Mouse (Mus musculus): ENCODE data around the gene Ppt2. TPM values are rescaled to one million over a fixed set of nuclear protein-coding genes. Genes with fewer than 3 reads are reported as not detected.

The Ppt2 gene
- polyA plus RNA-seq, 1 experiment from 2014 or later, result 108 TPM

DNA sequence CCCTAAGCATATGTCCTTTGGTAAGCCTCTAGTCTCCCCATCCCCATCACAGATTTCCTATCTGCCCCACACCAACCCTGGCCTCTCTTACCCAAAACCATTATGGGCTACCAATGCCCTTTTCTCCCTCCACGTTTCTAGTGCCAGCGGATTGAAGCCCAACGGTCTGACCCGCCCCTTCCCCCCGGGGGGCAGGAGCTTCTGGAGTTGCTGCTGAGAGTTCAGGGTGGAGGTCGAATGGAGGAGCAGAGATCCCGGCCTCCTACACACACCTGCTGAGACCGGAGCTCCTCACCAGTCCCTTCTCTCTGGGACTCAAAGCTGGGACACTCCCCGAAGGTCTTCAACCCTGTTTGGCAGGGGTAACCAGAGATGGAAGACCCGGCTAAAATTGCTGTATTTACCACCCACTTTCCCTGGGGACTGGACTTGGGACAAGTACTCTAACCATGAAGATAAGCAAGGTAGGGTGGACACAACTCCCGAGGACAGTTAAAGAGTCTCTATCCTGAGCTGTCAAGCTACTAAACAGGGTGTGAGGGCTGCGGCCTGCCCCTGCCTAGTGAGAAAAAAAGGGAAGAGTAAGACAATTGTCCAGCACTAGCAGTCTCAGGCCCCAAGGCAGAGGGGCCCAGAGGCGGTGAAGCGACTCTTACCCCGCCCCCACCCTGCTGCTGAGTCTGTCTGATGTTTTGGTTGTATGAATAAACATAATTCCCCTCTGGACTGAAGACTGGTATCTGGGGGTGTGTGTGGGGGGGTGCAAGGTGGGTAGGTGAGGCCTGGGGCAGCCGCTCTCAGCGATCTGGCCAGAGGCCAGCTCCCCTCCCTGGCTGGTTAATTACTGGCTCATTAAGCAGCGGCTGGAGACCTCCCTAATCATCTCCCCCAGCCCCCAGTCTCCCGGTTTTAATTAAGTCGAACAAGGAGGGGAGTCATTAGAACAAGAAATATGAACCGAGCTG, 37.0 kb downstream of the Ppt2 start, which contains the start of gene Pbx2:
Gene Pbx2 (plus strand): TSS at position 238 of the 965 bp plus-strand sequence.
- H3K27me3 ChIP-seq, result no peaks in the 10 kb centered on the region
- ChIA-PET CTCF (no interaction called here), POLR2A (interaction anchor here (1.0 to 2.3 kb wide), 4 partner anchors 8 to 35 kb away, joined by 3 to 12 read pairs (median 4); partner anchors contain the start of gene Agpat1)
- in situ Hi-C loops (cut with MboI; ENCODE audit: low pct_unique_long_range_greater_than_20kb), result no loop called here
- ATAC-seq (no peak), DNase-seq (ENCODE audit: low read depth, low spot score) (no peak)
- no peak for TF ChIP-seq CTCF (IDR thresholded peaks at IDR 0.05)

DNA sequence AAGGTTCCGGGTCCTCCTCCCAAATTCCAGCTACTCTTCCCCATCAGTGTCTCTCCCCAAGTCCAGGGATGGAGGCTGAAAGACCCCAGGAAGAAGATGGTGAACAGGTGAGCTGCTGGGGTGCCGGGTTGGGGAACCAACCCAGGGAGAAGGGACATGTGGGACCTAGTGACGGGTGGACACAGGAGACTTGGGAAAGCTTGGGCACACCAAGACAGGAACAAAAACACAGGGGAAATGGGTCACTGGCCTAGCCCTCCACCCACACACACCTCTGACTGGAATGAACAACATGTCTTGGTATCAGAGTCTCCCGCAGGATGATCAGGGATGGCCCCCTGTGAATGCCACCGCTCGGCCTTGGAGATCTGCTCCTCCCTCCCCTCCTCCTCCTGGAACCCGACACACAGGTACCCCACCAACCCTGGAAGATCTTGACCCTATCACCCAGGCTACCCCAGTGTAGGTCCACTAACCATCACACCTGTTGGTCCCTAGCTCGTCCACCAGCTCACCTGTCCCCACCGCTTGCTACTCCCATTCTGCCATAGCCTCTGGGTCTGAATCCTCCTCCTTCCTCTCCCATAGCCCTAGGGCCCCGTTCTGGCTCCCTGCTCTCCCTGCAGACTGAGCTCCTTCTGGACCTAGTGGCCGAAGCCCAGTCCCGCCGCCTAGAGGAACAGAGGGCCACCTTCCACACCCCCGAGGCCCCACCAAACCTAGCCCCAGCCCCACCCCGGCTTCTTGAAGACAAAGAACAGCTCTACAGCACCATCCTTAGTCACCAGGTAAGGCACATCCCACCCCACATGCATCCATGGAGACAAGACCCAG, 37.9 kb downstream of the Ppt2 start:
- H3K27me3 ChIP-seq, result no peaks in the 10 kb centered on the region
- DNase-seq (ENCODE audit: low read depth, low spot score), result no peak
- ATAC-seq, result no peak
- ChIA-PET CTCF (interaction anchor here (1.1 kb wide), 1 partner anchor 9 kb away, joined by 3 read pairs; no protein-coding TSS in a partner anchor), POLR2A (interaction anchor here (1.0 to 2.3 kb wide), 4 partner anchors 9 to 34 kb away, joined by 3 to 12 read pairs (median 4); partner anchors contain the start of gene Agpat1)
- in situ Hi-C loops (cut with MboI; ENCODE audit: low pct_unique_long_range_greater_than_20kb), result no loop called here
- TF ChIP-seq CTCF (IDR thresholded peaks at IDR 0.05), result no peak

DNA sequence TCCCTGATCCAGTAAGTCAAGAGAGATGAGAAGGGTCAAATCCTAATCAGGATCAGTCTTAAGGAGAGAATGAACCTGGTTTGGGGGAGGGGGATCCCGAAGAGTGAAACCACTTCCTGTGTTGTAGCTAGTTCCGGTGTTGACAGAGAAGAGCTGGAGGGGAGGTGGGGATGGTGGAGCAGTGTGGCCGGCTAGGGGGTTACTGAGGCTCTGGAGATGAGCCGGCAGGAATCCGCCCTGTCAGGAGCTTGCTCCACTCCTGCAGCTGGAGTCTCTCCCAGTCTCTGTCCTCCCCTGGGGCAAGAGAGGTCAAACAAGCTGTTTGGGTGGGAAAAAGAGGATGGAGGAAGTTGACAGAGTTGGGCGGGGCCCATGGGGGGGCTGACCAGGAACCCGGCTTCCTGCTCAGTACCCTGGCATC, 38.6 kb downstream of the Ppt2 start, which contains the start of gene Gpsm3:
Gene Gpsm3 (plus strand): TSS at position 126 of the 421 bp plus-strand sequence.
- in situ Hi-C loops (cut with MboI; ENCODE audit: low pct_unique_long_range_greater_than_20kb), result no loop called here
- no peaks in the 10 kb centered on the region for H3K27me3 ChIP-seq
- no peak for ATAC-seq
- no peak for DNase-seq (ENCODE audit: low read depth, low spot score)
- ChIA-PET CTCF (interaction anchor here (1.1 kb wide), 1 partner anchor 10 kb away, joined by 3 read pairs; no protein-coding TSS in a partner anchor), POLR2A (interaction anchor here (1.4 to 2.3 kb wide), 2 partner anchors 10 to 15 kb away, joined by 3 to 12 read pairs; partner anchors contain the start of gene Agpat1)
- no peak for TF ChIP-seq CTCF (IDR thresholded peaks at IDR 0.05)

GRCm38 (mm10) chr17:34589206-34589605, 39.1 kb downstream of the Ppt2 start:
- DNase-seq (ENCODE audit: low read depth, low spot score) (no peak), ATAC-seq (no peak)
- CTCF ChIA-PET, result no interaction called here
- in situ Hi-C loops (cut with MboI; ENCODE audit: low pct_unique_long_range_greater_than_20kb), result no loop called here
- TF ChIP-seq CTCF (IDR thresholded peaks at IDR 0.05), result no peak
- H3K27me3 ChIP-seq, result no peaks in the 10 kb centered on the region
- POLR2A ChIA-PET, result no interaction called here

- no peaks in the 10 kb centered on the region for H3K27me3 ChIP-seq
- no peak for TF ChIP-seq CTCF (IDR thresholded peaks at IDR 0.05)
- ChIA-PET POLR2A (interaction anchor here (0.6 to 1.4 kb wide), 3 partner anchors 9 to 16 kb away, joined by 3 to 6 read pairs (median 4); partner anchors contain the start of gene Ager), CTCF (no interaction called here)
- DNase-seq (ENCODE audit: low read depth, low spot score) (no peak), ATAC-seq (no peak)
- in situ Hi-C loops (cut with MboI; ENCODE audit: low pct_unique_long_range_greater_than_20kb), result no loop called here
Observed at GRCm38 (mm10) chr17:34588767-34589166, 39.5 kb downstream of the Ppt2 start.

DNA sequence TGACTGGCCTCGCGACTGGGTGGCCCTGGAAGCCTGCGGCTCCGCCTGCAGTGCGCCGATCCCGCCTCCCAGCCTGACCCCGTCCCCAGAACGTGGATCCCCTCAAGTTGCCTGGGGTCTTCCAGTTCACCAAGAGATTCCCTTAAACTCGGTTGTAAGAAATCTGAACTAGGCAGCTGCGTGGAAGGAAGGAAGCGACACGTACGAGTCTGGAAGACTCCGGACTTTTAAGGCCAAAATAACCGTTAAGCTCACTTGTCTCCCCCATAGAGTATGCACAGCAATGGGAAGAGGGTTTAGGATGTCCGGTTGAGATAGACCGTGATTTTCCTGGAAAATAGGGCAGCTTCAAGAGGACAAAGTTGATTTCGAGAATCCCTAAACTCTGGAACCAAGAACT, 40.5 kb downstream of the Ppt2 start:
- ATAC-seq, result peak; percentile 1
- no peak for DNase-seq (ENCODE audit: low read depth, low spot score)
- ChIA-PET CTCF (no interaction called here), POLR2A (interaction anchor here (1.3 to 1.4 kb wide), 2 partner anchors 10 to 15 kb away, joined by 3 to 6 read pairs; partner anchors contain the start of gene Ager)
- TF ChIP-seq CTCF (IDR thresholded peaks at IDR 0.05), result no peak
- H3K27me3 ChIP-seq, result no peaks in the 10 kb centered on the region
- in situ Hi-C loops (cut with MboI; ENCODE audit: low pct_unique_long_range_greater_than_20kb), result no loop called here

GRCm38 (mm10) chr17:34587423-34587811, 40.9 kb downstream of the Ppt2 start:
- no peaks in the 10 kb centered on the region for H3K27me3 ChIP-seq
- POLR2A ChIA-PET, result interaction anchor here (1.3 to 1.4 kb wide), 2 partner anchors 11 to 15 kb away, joined by 3 to 6 read pairs; partner anchors contain the start of gene Ager
- DNase-seq (ENCODE audit: low read depth, low spot score), result no peak
- in situ Hi-C loops (cut with MboI; ENCODE audit: low pct_unique_long_range_greater_than_20kb), result no loop called here
- CTCF ChIA-PET, result no interaction called here
- no peak for TF ChIP-seq CTCF (IDR thresholded peaks at IDR 0.05)
- ATAC-seq, result peak; percentile 82

- in situ Hi-C loops (cut with MboI; ENCODE audit: low pct_unique_long_range_greater_than_20kb), result no loop called here
- peak; percentile 60 for ATAC-seq
- POLR2A ChIA-PET, result interaction anchor here (0.7 kb wide), 1 partner anchor 55 kb away, joined by 4 read pairs; no protein-coding TSS in a partner anchor
- CTCF ChIA-PET, result no interaction called here
- DNase-seq (ENCODE audit: low read depth, low spot score), result no peak
- no peaks in the 10 kb centered on the region for H3K27me3 ChIP-seq
- TF ChIP-seq CTCF (IDR thresholded peaks at IDR 0.05), result no peak
Observed at GRCm38 (mm10) chr17:34586796-34587422, 41.4 kb downstream of the Ppt2 start.

DNA sequence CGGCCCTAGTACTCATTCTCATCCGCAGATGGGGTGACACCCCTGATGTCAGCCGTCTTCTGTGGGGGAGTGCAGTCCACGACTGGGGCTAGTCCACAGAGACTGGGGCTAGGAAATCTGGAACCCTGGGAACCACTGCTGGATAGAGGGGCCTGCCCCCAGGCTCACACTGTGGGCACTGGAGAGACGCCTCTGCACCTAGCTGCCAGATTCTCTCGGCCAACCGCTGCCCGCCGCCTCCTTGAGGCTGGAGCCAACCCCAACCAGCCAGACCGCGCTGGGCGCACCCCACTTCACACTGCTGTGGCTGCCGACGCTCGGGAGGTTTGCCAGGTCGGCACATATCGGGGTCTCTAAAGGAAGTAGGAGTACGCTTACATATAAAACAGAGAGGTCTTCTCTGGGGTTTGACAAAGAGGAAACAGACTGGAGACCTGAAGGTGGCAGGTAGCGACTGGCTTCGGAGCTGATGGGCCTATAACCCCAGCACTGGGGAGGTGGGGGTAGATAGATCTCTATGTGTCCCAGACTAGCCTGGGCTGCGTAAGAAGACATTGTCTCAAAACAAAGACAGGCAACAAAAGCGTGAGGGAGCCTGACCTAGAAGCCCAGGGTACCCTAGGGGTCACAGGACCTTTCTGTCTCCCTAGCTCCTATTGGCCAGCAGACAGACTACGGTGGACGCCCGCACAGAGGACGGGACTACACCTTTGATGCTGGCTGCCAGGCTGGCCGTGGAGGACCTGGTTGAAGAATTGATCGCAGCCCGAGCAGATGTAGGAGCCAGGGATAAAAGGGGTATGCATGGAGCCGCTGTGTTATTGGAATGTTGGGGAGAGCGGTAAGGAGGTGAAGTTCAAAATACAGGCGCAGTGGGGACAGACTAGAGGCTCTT, 42.2 kb downstream of the Ppt2 start:
- H3K27me3 ChIP-seq, result no peaks in the 10 kb centered on the region
- ATAC-seq (no peak), DNase-seq (ENCODE audit: low read depth, low spot score) (no peak)
- ChIA-PET POLR2A (interaction anchor here (0.7 kb wide), 1 partner anchor 56 kb away, joined by 4 read pairs; no protein-coding TSS in a partner anchor), CTCF (interaction anchor here (1.7 kb wide), 1 partner anchor 31 kb away, joined by 5 read pairs; no protein-coding TSS in a partner anchor)
- TF ChIP-seq CTCF (IDR thresholded peaks at IDR 0.05), result no peak
- in situ Hi-C loops (cut with MboI; ENCODE audit: low pct_unique_long_range_greater_than_20kb), result no loop called here
